In genomic region chr3:34328865-34329264, GRCm38 (mm10) we compare ENCODE assay signal across 10 mouse cellular contexts.
DNase-seq lines count a peak whose midpoint lies in the region; ATAC-seq and TF ChIP-seq lines count a peak whose summit lies in the region.
"Had no signal": no experiment of that assay in that cellular context is flagged by ENCODE, and none has a peak within 500 bp of the region (broad histone marks: within the 10 kb centered on the region; RNA-seq: fewer than 3 reads in every experiment).

No protein-coding gene starts in this region.

- no peaks in the 10 kb centered on the region for H3K36me3 ChIP-seq in intestine, postnatal 0 days (ENCODE audit: control insufficient read depth, insufficient read depth)
- no peaks in the 10 kb centered on the region for H3K36me3 ChIP-seq in intestine, embryonic 15.5 days
- H3K36me3 ChIP-seq in CH12.LX (replicated peaks in 1 of 2; ENCODE audit: control insufficient read depth in 1 of 2, insufficient read depth in 1 of 2, low read length in 1 of 2), result no peaks in the 10 kb centered on the region
- no peaks in the 10 kb centered on the region for H3K36me3 ChIP-seq in embryonic facial prominence, embryonic 10.5 days (replicated peaks)
- H3K36me3 ChIP-seq: embryonic facial prominence, embryonic 15.5 days; limb, embryonic 13.5 days had no signal

- H3K4me1 ChIP-seq in intestine, postnatal 0 days (replicated peaks; ENCODE audit: control insufficient read depth, insufficient read depth, low read length), result peaks cover 8% of the 10 kb centered on the region; the same call in 1 of the 2 replicates
- H3K4me1 ChIP-seq in intestine, embryonic 15.5 days (replicated peaks), result peaks cover 2% of the 10 kb centered on the region; the same call in 1 of the 2 replicates
- peaks cover 0 to 7% of the 10 kb centered on the region in 2 experiments; a peak in 2 of 4 replicates for H3K4me1 ChIP-seq in CH12.LX (ENCODE audit: control insufficient read depth in 1 of 2, insufficient read depth in 2 of 2)
- H3K4me1 ChIP-seq in embryonic facial prominence, embryonic 10.5 days, result peaks cover 13% of the 10 kb centered on the region
- H3K4me1 ChIP-seq: embryonic facial prominence, embryonic 15.5 days had no signal

- TF ChIP-seq POLR2A in CH12.LX (IDR thresholded peaks at IDR 0.05; ENCODE audit: low read depth, low read length), result no peak

- no peak overlapping the region for H3K27ac ChIP-seq in intestine, postnatal 0 days (ENCODE audit: low read depth, low read length)
- no peak overlapping the region for H3K27ac ChIP-seq in intestine, embryonic 15.5 days
- H3K27ac ChIP-seq in CH12.LX (ENCODE audit: insufficient read depth, low read depth), result no peak overlapping the region
- no peak overlapping the region for H3K27ac ChIP-seq in embryonic facial prominence, embryonic 10.5 days (replicated peaks)
- H3K27ac ChIP-seq: embryonic facial prominence, embryonic 15.5 days; limb, embryonic 13.5 days had no signal

- dilution Hi-C loops in CH12.LX (cut with MboI; ENCODE audit: extremely low pct_ligation_motif_present, extremely low pct_unique_long_range_greater_than_20kb, low sequenced_read_pairs), result no loop called here

- intact Hi-C loops in left cerebral cortex, postnatal 10 days (cut with DNase I), result loop anchor here (5.0 kb wide), 1 partner anchor 313 kb away; no protein-coding TSS in a partner anchor
- intact Hi-C loops in heart, postnatal 25 days (cut with DNase I), result no loop called here

- H3K9me3 ChIP-seq in intestine, postnatal 0 days (ENCODE audit: control insufficient read depth), result no peaks in the 10 kb centered on the region
- H3K9me3 ChIP-seq in intestine, embryonic 15.5 days, result no peaks in the 10 kb centered on the region
- no peaks in the 10 kb centered on the region for H3K9me3 ChIP-seq in CH12.LX (replicated peaks; ENCODE audit: low read length)
- H3K9me3 ChIP-seq in embryonic facial prominence, embryonic 10.5 days, result no peaks in the 10 kb centered on the region
- H3K9me3 ChIP-seq: embryonic facial prominence, embryonic 15.5 days; limb, embryonic 13.5 days had no signal

- 38% methylated on average over 2 of the region's 2 CpGs for WGBS in intestine, postnatal 0 days
- 18% methylated on average over 2 of the region's 2 CpGs for WGBS in intestine, embryonic 15.5 days
- WGBS in embryonic facial prominence, embryonic 10.5 days, result 19% methylated on average over 2 of the region's 2 CpGs

- peak; percentile 65 for DNase-seq in CH12.LX (ENCODE audit: extremely low read depth)
- peak; percentile 77 for DNase-seq in ZHBTc4 (ENCODE audit: low read depth, low spot score)
- DNase-seq in embryonic facial prominence, embryonic 10.5 days (ENCODE audit: low spot score), result peak; percentile 54
- peak; percentile 19 to 69 for DNase-seq in left cerebral cortex, postnatal 10 days (ENCODE audit: extremely low spot score in 1 of 2, low spot score in 2 of 2)
- DNase-seq in heart, postnatal 25 days (ENCODE audit: low spot score), result no peak

- TF ChIP-seq RAD21 in CH12.LX (IDR thresholded peaks at IDR 0.05; ENCODE audit: low read depth, low read length), result peak; percentile 56

- ATAC-seq in intestine, postnatal 0 days, result no peak
- ATAC-seq in intestine, embryonic 15.5 days, result no peak
- no peak for ATAC-seq in megakaryocyte progenitor cell, adult 5-6 weeks (replicated peaks; ENCODE audit: poor library complexity)

- H3K4me2 ChIP-seq in intestine, postnatal 0 days (replicated peaks; ENCODE audit: low read depth), result no peak overlapping the region
- no peak overlapping the region for H3K4me2 ChIP-seq in intestine, embryonic 15.5 days (replicated peaks)
- H3K4me2 ChIP-seq in CH12.LX (ENCODE audit: insufficient read depth, low read depth, poor library complexity, severe bottlenecking), result no peak overlapping the region
- H3K4me2 ChIP-seq: embryonic facial prominence, embryonic 15.5 days; limb, embryonic 13.5 days had no signal

- H3K4me3 ChIP-seq in intestine, postnatal 0 days (ENCODE audit: low read depth, low read length), result no peak overlapping the region
- no peak overlapping the region for H3K4me3 ChIP-seq in intestine, embryonic 15.5 days (replicated peaks)
- H3K4me3 ChIP-seq in CH12.LX (replicated peaks in 1 of 3; ENCODE audit: low read depth in 2 of 3, low read length in 2 of 3, poor library complexity in 1 of 3), result no peak overlapping the region
- no peak overlapping the region for H3K4me3 ChIP-seq in embryonic facial prominence, embryonic 10.5 days
- H3K4me3 ChIP-seq: embryonic facial prominence, embryonic 15.5 days; limb, embryonic 13.5 days had no signal

- TF ChIP-seq EP300 in CH12.LX (IDR thresholded peaks at IDR 0.05; ENCODE audit: low read length), result no peak

- in situ Hi-C loops in CH12.LX (cut with MboI; ENCODE audit: low pct_ligation_motif_present, low pct_unique_long_range_greater_than_20kb, low sequenced_read_pairs), result loop anchor here (25.0 kb wide), 1 partner anchor 1158 kb away; no protein-coding TSS in a partner anchor

- no peaks in the 10 kb centered on the region for H3K79me2 ChIP-seq in CH12.LX (replicated peaks; ENCODE audit: control insufficient read depth, extremely low read depth, insufficient read depth, poor library complexity, severe bottlenecking)

- peak; percentile 64 for TF ChIP-seq CTCF in intestine, postnatal 0 days (IDR thresholded peaks at IDR 0.05; ENCODE audit: low read depth)
- peak; percentile 40 to 78; a peak in 3 of 4 replicates for TF ChIP-seq CTCF in CH12.LX (conservative IDR thresholded peaks at IDR 0.05 in 1 of 2, IDR thresholded peaks at IDR 0.05 in 1 of 2; ENCODE audit: low read depth in 2 of 2, low read length in 2 of 2)

- no peak overlapping the region for H3K9ac ChIP-seq in intestine, postnatal 0 days (ENCODE audit: low read depth, low read length)
- H3K9ac ChIP-seq in intestine, embryonic 15.5 days, result no peak overlapping the region
- no peak overlapping the region for H3K9ac ChIP-seq in CH12.LX (ENCODE audit: insufficient read depth, low read depth)
- H3K9ac ChIP-seq: embryonic facial prominence, embryonic 15.5 days; limb, embryonic 13.5 days had no signal

- no peaks in the 10 kb centered on the region for H3K27me3 ChIP-seq in intestine, postnatal 0 days (replicated peaks; ENCODE audit: control insufficient read depth, insufficient read depth, low read length)
- no peaks in the 10 kb centered on the region for H3K27me3 ChIP-seq in intestine, embryonic 15.5 days (replicated peaks)
- no peaks in the 10 kb centered on the region for H3K27me3 ChIP-seq in CH12.LX (replicated peaks)
- peaks cover 13% of the 10 kb centered on the region for H3K27me3 ChIP-seq in embryonic facial prominence, embryonic 10.5 days (replicated peaks; ENCODE audit: low read depth, poor library complexity, severe bottlenecking)

TF ChIP-seq in CH12.LX, 34 proteins besides CTCF, POLR2A, EP300 and RAD21:
- TF ChIP-seq ELF1 (IDR thresholded peaks at IDR 0.05; ENCODE audit: low read depth, low read length) (no peak), JUN (IDR thresholded peaks at IDR 0.05; ENCODE audit: insufficient read depth, low read depth, low read length) (no peak), ZMIZ1 (IDR thresholded peaks at IDR 0.05; ENCODE audit: low read depth, low read length) (no peak), TCF12 (IDR thresholded peaks at IDR 0.05; ENCODE audit: low read depth, low read length) (no peak), MEF2A (IDR thresholded peaks at IDR 0.05; ENCODE audit: borderline replicate concordance, low read depth, low read length) (no peak), SMC3 (IDR thresholded peaks at IDR 0.05; ENCODE audit: low read depth, low read length) (peak; percentile 81), TBP (conservative IDR thresholded peaks at IDR 0.05; ENCODE audit: low read depth, low read length) (no peak), E2F4 (IDR thresholded peaks at IDR 0.05; ENCODE audit: insufficient replicate concordance, low read depth, low read length) (no peak), SIN3A (IDR thresholded peaks at IDR 0.05; ENCODE audit: low read length) (no peak), ZNF384 (IDR thresholded peaks at IDR 0.05; ENCODE audit: low read depth, low read length) (peak; percentile 97), MYC (IDR thresholded peaks at IDR 0.05; ENCODE audit: low read depth, low read length) (no peak), RCOR1 (conservative IDR thresholded peaks at IDR 0.05; ENCODE audit: low read depth, low read length) (no peak), KAT2A (IDR thresholded peaks at IDR 0.05; ENCODE audit: insufficient replicate concordance, low read length) (no peak)
